Mouse (Mus musculus): ENCODE measurements around the gene Fam69b. TPM values are rescaled to one million over a fixed set of nuclear protein-coding genes. Genes with fewer than 3 reads are reported as not detected.

Gene Fam69b
- total RNA-seq, 2 experiments from 2014 or later: 4.8 to 9.2 TPM

DNA sequence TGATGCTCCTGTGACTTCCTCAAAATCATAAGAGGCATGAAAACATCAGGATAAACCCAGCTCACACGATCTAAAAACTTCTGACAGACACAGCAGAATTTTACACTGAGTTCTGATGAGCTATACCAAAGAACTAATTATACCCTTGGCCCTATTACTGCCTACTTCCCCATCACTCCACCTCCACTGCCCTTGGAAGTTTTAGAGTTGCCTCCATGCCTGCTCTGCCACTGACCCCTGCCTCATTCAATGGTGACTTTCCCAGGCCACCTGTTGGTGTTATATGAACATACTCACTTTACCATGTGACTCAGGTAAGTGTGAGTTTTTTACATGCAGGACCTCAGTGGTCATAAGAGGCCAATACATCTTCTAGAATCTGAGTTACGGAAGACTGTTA, 29.2 kb downstream of the Fam69b start:
- ATAC-seq (replicated peaks; ENCODE audit: poor library complexity): no peak

DNA sequence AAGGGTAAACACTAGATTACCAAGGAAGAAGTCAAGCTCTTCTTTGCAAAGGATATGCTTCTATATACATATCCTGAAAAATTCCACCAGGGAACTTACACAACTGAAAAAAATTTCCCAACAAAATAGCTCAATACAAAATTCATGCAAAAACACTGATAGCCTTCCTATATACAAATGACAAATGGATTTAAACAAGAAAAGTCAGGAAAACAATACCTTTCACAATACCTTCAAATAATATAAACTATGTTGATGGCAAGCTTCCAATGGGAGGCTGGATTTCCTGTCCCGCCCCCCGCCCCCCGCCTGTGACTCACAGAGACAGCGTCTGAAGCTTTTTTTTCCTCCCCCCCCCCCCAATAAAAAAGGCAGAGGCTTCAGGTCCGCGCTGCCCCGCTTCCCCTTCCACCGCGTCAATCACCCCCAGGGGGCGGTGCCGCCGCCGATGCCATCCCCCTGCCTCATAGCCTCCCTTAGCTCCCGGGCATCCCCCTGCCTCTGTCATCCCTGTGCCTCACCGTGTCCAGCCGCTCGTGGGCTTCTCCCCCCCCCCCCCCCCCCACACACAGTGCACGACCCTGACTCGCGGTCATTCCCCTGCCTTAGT, 33.0 kb downstream of the Fam69b start:
- ATAC-seq (replicated peaks; ENCODE audit: poor library complexity): peak; percentile 66; the same call in 1 of the 2 replicates

DNA sequence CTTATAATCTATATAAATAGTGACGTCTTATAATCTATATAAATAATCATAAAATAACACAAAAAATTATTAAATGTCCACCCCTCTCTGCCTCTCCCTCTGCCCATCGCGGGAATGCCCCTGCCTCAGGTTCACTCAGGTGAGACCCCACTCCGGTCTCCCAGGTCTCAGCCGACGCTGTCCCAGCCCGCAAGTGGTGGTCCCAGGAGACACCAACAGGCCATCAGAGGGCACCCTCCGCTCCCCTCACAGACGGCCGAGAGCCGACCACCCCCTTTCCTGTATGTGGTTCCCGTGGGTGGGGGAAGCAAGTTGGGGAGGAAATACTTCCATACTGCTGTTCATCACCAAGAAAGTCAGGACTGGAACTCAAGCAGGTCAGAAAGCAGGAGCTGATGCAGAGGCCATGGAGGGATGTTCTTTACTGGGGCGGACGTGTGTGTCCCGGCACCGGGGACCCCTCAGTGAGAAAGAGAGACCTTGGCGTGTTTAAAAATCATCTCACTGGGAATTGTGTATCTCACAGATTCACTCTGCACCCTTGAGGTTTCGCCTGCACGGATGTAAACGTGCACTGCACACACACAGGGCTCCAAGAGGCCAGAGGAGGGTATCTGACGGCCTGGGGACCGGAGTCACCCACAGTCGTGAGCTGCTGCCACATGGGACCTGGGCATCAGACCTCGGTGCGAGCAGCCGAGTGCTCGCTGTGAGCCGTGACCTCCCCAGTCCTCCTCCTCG, 33.7 kb downstream of the Fam69b start:
- ATAC-seq (replicated peaks; ENCODE audit: poor library complexity): no peak

DNA sequence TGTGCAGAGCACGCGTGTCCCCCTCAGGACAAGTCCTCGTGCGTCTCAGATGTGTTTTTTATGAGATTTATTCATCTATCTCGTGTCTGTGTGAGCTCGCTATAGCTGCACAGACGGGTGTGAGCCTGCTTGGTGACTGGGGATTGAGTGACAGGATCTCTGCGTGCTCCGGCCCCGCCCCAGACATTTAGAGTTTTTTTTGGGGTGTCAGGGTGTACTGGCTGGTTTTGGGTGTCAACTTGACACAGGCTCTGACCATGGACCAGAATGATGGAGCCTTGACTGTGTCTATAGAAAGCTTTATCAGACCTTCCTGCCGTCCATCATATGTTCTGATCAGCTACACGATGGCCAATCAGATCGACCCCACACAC, 34.2 kb downstream of the Fam69b start:
- no peak for ATAC-seq (replicated peaks; ENCODE audit: poor library complexity)

DNA sequence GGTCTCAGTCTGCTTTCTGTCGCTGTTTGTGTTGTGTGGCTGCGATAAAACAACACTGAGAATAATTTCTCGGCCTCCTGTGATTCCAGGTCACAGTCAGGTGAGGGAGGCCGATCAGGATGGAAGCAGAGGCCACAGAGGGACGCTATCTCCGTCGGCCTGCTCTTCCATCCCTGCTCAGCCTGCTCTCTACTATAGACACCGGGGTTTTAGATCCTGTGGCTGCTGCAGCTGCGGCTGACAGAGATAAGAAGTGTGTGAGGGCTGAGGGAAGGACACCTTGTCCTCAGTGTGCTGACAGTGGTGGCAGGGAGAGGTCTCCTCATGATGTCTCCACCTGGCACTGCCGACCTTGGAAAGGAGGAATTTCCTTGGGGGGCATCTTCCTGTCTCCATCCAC, 34.9 kb downstream of the Fam69b start:
- peak; percentile 63 for ATAC-seq (replicated peaks; ENCODE audit: poor library complexity)

DNA sequence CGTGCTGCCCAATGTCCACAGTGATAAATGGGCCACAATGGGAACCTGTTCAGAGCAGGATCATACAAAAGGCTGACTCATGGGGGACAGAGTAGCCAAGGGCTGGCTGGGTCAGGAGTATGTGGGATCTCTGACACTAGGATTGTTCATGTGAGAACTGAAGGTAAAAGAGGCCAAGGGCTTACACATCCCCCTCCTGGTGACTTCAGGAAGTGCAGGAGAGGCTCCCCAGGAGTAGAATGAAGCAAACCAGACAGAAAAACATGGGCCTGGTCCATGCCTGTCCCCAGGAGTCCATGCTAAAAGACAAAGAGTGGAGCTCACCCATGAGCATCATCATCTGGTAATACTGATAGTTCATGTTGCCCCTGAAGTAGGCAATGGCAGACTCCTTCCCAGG, 35.3 kb downstream of the Fam69b start:
- ATAC-seq (replicated peaks; ENCODE audit: poor library complexity): peak; percentile 87

DNA sequence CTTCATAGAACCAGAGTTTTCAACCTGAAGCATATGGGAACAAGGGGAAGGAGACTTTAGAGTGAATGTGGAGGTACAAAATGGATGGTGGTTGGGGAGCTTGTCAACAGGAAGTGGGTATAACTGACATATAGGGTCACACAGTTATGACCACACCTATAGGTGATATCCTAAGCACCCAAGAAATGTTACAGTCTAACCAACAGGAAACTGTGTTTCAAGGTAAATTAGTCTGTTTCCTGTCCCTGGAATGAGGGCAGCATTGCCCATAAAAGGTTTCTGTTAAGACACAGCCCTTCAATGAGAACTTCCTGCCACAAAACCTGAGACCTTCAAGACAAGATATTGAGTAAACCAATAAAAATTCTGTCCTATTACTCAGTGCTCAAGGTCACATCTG, 40.5 kb downstream of the Fam69b start:
- peak; percentile 69 for ATAC-seq (replicated peaks; ENCODE audit: poor library complexity)

DNA sequence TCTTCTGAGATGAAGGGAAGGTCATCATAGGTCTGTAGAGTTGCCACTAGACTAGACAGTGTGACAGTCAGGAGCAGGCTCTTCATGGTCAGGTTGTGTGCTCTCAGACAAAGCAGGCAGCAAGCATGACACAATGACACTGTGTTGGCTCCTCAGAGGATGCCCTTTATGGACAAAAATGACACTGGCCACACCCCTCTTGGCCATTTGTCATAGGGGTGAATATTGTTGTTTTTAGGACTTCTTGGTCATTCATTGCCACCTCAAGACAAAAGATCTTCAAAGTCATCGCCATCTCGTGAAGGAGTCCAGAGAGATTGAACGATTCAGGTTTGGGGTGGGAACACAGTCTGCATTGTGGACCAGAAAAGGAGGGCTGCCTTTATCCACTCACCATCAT, 42.9 kb downstream of the Fam69b start, which contains the start of gene Lcn4:
Lcn4 (minus strand) TSS at position 101 of the 400 bp plus-strand sequence.
- ATAC-seq (replicated peaks; ENCODE audit: poor library complexity): no peak

Other genes with a start within 250 kb of the Fam69b start
- gene Snapc4, start 247.8 kb upstream of the Fam69b start, total RNA-seq (2015): 15.6 and 23.2 TPM in 2 replicates
- 35.6 and 41.8 TPM in 2 replicates for gene Snapc4, start 247.8 kb upstream of the Fam69b start, total RNA-seq (2017)
- 44.4 and 53.5 TPM in 2 replicates for gene Entr1, start 239.1 kb upstream of the Fam69b start, total RNA-seq (2015)
- 33.6 and 37.9 TPM in 2 replicates for gene Entr1, start 239.1 kb upstream of the Fam69b start, total RNA-seq (2017)
- 36.7 and 50.1 TPM in 2 replicates for gene Pmpca, start 239.1 kb upstream of the Fam69b start, total RNA-seq (2015)
- 52.8 and 62.4 TPM in 2 replicates for gene Pmpca, start 239.1 kb upstream of the Fam69b start, total RNA-seq (2017)
- gene Inpp5e, start 219.3 kb upstream of the Fam69b start, total RNA-seq (2015): 13.5 and 13.9 TPM in 2 replicates
- 5.3 and 7.1 TPM in 2 replicates for gene Inpp5e, start 219.3 kb upstream of the Fam69b start, total RNA-seq (2017)
- 33.9 and 48.3 TPM in 2 replicates for gene Sec16a, start 183.2 kb upstream of the Fam69b start, total RNA-seq (2015)
- gene Sec16a, start 183.2 kb upstream of the Fam69b start, total RNA-seq (2017): 23.9 and 29.7 TPM in 2 replicates
- gene Notch1, start 111.8 kb upstream of the Fam69b start, total RNA-seq (2015): 15.5 and 19.0 TPM in 2 replicates
- 8.8 and 9.3 TPM in 2 replicates for gene Notch1, start 111.8 kb upstream of the Fam69b start, total RNA-seq (2017)
- 29.9 and 58.3 TPM in 2 replicates for gene Egfl7, start 48.4 kb upstream of the Fam69b start, total RNA-seq (2015)
- gene Egfl7, start 48.4 kb upstream of the Fam69b start, total RNA-seq (2017): 24.6 and 24.9 TPM in 2 replicates
- gene Gm20532, start 41.8 kb upstream of the Fam69b start, total RNA-seq (2015): not detected in 2 replicates
- gene Gm20532, start 41.8 kb upstream of the Fam69b start, total RNA-seq (2017): not detected in 2 replicates
- 47.8 and 50.3 TPM in 2 replicates for gene Agpat2, start 24.0 kb upstream of the Fam69b start, total RNA-seq (2015)
- 43.5 and 52.3 TPM in 2 replicates for gene Agpat2, start 24.0 kb upstream of the Fam69b start, total RNA-seq (2017)
- gene Lcn4, start 42.8 kb downstream of the Fam69b start, total RNA-seq (2015): 0.30 and 1.6 TPM in 2 replicates
- not detected in 2 replicates for gene Lcn4, start 42.8 kb downstream of the Fam69b start, total RNA-seq (2017)
- not detected in 2 replicates for gene Abo, start 236.5 kb downstream of the Fam69b start, total RNA-seq (2015)
- not detected in 2 replicates for gene Abo, start 236.5 kb downstream of the Fam69b start, total RNA-seq (2017)

Measured in megakaryocyte progenitor cell, adult 5-6 weeks (primary cell).